Mouse (Mus musculus) heart, postnatal 25 days (tissue): ENCODE measurements around the gene Lemd2. TPM values are rescaled to one million over a fixed set of nuclear protein-coding genes. Genes with fewer than 3 reads are reported as not detected.

Experiments used
- DNase-seq: peaks from one replicate; pipeline ENCODE4 v3.0.0; 2022; ENCODE audit warnings: low spot score
- intact Hi-C: fragments of 180-260 bp; cut with DNase I; formaldehyde crosslinking; loops from one replicate; pipeline ENCODE4 v1.15.1; 2025
- total RNA-seq, 2 experiments: library from RNA; stranded (reverse); gene quantifications; 2 replicates each; pipeline ENCODE4 v1.2.3; 2021

The Lemd2 gene
- total RNA-seq, 2 experiments from 2014 or later = 28.8 to 29.4 TPM

DNA sequence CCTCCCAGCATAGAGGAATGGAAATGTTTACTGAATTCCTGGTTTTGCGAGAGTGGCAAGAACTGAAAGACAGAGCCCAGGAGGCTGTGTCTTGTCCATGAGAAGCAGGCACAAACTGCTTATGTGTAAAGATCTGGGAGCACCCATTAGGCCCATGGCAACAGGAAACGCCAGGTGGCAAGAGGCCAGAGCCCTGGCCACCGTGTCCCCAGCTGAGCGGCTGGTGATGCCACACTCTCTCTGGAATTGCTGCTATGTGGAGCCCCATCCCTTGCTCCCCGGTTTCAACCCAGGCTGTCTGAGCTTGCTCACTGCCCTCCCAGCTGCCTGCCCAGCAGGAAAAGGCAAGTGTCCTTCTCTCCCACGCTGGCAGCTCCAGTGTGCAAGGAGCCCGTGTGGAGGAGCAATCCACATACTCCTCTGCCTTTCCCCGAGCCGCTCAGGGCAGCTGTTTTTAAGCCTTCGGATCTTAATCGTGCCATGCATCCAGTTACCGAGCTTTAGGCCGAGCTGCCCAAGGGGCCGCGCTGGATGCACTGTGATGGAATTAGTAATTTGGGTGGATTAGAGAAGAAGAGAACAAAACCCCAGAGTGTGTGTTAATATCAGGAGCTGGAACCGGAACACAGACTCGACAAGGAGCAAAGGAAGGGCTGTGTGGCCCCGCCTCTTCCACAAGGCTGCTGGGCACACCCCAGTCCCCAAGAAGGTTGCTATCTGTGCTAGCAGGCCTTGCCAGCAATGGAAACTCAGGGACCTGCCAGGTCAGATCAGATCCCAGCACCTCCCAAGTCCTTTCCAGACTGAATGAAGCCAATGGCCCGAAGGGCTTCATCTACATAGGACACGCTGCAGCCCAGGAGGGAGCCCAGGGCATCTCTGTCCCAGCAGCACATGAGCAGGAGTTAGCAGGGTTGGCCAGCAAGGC, 9.7 kb downstream of the Lemd2 start:
- intact Hi-C loops = loop anchor here (5.0 kb wide), 1 partner anchor 162 kb away; no protein-coding TSS in a partner anchor
- no peak for DNase-seq

DNA sequence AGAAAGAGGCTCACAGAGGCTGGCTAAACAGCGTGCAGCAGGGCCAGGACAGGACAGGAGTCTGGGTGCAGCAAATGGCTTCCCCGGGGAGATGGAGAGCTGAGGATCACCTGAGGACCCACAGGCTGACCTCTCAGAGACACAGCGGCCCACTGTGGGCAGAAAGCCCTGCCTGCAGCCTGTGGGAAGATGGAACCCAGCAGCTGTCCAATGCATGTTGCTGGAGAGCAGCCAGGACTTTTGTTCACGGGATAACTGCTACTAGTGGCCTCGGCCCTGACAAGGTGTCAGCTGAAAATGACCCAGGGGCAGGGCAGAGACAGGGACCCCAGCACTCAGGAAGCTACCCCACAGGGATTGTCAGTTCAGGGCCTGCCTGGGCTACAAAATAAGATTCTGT, 12.5 kb downstream of the Lemd2 start:
- DNase-seq = no peak
- intact Hi-C loops = loop anchor here (2.0 to 5.0 kb wide), 2 partner anchors 160 to 329 kb away; partner anchors contain the start of gene Grm4

DNA sequence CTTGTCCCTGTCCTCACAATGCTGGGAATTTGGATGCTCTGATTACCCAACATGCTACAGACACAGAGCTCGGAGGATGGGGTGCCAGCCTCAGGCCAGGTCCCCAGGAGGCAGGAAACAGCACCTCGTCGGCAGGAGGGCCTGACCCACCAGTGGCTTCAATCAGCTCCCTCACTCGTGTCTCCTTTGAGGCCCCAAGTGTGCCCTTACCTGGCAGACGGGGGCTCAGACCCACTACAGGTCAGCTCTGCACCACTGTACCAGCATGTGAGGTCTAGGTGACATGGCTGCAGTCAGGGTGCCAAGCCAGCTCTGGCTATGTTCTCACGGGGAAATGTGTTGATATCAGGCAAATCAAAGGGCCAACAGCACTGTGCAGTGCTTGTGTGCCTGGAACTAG, 13.1 kb downstream of the Lemd2 start:
- DNase-seq = no peak
- intact Hi-C loops = loop anchor here (2.0 to 5.0 kb wide), 2 partner anchors 159 to 330 kb away; partner anchors contain the start of gene Grm4

DNA sequence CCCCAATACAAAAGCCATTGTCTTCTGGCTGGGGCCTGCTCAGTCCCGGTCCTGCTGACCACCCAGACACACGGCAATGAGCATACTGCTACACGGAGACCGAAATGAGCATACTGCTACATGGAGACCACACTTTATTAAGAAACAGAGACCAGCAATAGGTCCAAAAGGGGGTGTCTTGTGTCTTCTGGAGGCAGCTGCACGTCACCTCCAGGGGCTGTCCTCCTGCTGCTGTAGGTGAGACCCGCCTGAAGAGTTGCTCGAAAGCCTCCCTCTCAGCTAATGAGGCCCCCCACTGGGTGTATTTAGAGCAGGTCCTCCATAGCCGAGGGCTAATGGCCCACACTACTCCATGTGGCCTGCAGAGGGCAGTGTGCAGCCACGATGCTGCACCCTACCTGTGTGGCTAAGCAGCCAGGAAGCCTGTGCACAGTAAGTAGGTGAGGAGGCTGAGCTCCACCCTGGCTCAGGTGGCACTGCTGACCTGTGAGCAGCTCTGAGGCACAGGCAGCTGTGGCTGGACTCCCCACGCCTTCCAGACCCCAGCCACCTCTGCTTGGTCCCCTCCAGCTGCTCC, 14.5 kb downstream of the Lemd2 start:
- intact Hi-C loops = loop anchor here (2.0 to 5.0 kb wide), 2 partner anchors 157 to 331 kb away; partner anchors contain the start of gene Grm4
- DNase-seq = no peak

DNA sequence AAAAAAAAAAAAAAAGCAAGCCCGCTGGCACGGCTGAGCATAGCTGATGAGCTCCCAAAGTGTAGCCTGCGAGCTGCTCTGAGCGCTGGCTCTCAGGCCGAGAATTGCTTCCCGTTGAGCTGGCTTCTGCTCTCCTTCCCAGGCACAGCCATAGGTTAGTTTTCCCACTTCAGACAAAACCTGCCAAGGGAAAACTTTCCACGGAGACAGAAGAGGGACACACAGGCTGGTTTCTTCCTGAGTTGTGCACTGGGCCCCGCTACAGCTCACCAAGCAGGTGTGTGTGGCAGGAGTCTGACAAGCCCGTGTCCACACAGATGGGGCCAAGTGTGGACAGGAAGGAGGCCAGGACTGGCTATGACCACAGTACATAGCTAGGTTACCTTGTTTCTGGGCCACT, 15.4 kb downstream of the Lemd2 start:
- intact Hi-C loops = no loop called here
- DNase-seq = no peak

DNA sequence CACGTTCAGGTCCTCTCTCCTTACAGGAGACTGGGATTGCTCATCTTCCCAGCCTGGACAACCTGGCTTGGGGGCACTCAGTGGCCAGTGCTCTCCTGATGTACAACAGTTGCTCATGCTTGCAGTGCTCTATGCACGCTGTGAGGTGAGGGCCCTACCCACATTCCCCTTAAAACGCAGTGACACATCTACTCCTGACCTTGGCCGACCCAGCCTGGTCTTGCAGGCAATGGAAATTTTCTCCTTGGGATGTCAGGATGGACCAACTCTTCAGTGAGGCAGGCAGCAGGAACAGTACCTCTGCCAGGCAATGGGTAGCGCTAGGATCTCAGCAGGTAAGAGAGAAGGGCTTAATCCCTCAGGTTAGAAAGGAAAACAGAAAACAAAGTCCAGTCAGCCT, 17.2 kb downstream of the Lemd2 start:
- no peak for DNase-seq
- intact Hi-C loops = no loop called here

DNA sequence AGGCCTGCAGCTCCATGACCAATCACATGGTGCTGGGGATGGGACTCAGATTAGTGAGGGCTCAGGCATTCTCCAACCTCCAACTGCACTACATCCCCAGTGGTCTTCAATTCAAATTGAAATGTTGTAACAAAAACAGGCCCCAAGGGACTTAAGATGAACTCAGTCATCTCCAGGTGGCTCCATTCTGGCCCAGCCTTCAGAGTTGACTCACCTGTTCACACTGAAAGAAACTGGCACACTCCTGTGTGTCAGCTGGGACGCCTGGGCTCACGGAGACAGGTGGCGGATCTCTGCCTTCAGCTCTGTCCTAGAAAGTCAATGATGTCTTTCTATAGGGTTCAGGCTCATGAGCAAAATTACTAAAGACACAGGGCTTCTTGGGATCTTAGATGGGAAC, 18.2 kb downstream of the Lemd2 start:
- no peak for DNase-seq
- intact Hi-C loops = no loop called here

DNA sequence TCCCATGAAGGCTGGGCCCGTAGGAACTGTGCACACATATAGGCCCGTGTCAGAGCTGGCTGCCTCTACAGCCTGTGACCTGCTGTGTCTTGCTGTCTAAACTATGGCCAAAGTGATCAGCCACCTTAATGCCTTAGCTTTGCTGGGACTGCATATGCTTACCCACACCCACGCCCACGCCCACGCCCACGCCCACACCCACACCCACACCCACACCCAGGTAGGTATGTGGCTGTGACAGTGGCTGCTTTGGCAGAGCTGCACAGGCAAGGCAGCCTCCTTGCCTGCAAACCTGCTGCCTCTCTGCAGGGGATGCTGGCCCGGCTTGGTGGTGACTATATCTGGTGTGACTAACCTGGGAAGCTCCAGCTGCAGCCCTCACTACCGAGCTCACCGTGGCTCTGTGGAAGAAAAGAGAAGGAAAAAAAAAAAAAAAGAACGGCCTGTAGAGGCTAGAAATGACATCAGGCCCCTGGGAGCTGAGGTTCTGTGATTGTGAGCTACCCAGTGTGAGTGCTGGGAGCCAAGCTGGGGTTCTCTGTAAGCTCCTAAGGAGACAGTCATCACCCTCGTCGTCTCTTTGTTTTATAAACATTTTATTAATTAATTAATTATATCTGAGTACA, 20.5 kb downstream of the Lemd2 start:
- no peak for DNase-seq
- intact Hi-C loops = no loop called here

DNA sequence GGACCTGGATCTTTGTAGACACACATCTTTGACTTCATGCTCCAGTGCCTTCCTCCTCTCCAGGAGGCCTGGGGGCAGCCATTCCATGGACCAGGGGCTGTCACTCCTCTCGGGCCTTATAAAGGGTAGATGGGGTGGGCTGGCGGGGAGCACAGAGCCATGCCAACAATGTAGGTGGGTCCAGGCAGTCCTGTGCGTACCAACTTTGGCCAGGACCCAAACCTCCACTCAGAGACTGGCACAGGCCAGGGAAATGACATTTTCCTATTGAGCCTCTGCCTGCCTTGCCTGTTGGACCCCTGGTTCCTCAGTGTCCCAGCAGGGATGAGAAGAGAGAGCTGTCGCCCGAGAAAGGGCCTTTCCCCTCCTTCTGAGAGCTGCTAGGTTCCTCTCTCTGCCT, 21.9 kb downstream of the Lemd2 start:
- no peak for DNase-seq
- intact Hi-C loops = no loop called here

DNA sequence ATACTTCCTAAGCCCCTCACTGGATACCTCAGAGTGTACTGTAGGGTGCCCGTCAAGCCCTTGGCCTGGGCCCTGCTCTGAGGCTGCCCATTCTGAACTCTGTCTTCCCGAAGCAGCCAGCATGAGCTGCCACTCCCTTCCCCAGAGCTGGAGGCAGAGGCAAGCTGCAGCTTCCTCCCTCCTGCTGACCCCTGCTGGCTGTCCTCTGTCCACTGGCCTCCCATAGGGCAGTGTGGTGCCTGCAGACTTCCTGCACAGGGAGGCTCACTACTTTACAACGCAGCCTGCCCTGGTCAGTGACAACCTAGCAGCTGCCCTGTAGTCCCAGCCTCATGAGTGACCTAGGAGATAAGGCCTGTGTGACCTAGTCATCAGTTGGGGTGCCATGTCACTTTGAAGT, 22.6 kb downstream of the Lemd2 start:
- peak; percentile 33 for DNase-seq
- intact Hi-C loops = loop anchor here (2.0 kb wide), 1 partner anchor 47 kb away; no protein-coding TSS in a partner anchor

DNA sequence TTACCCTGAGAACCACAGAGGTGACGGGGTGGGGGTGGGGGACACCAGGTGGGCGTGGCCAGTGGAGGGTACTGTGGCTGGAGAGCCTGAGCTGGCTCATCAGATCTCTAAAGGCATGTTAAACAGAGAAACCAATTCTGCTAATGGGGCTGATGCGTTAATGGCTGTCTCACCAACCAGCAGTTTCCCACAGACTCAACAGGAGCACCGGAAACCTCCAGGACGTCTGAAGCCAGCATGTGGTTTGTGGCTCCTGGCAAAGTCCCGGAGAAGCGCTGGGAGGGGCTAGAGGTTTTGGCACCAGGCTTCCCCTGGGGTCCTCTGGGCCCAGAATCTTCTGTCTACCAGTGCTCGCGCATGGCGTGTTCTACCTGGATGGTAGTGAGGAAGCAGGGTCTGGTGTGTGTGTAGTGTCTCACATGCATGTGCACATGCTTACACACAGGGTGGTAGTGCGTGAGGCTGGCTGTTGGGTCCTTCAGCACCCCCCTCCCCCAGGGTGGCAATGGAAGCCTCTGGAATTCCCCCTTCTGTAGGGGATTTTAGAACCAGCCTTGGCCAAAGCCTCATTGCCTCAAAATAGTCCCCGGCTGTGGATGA, 24.5 kb downstream of the Lemd2 start:
- no peak for DNase-seq
- intact Hi-C loops = loop anchor here (2.0 kb wide), 1 partner anchor 45 kb away; no protein-coding TSS in a partner anchor

DNA sequence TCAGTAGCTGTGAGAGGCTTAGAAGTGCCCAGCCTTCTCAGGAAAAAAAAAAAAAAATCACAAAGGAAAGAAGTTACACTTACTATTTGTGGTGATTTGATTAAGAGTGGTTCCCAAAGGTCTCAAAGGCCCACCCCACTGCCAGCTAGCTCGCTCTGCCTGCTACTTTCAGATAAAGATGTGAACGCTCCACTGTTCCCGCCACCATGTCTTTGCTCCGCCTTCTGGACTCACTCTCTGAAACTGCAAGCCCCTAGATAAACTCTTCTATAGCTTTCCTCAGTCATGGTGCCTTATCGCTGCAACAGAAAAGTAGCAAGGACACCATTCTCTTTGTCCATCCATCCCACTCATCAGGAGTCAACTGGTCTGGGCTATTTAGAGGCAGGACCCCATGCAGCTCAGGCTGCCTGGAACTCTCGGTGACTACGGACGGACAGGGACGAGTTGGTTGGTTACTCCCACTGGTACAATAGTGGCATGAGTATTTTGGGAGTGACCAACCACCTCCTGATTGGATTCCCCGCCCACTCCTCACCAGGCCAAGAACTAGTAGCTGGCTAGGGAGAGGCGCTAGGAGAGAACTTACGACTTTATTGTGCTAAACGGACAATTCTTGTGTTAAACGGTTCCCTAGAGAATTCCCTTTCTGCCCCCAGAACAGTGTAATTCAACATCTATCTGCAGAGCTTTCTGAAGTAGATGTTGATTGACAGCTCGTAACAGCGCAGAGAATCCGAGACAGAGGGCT, 25.7 kb downstream of the Lemd2 start:
- intact Hi-C loops = no loop called here
- DNase-seq = no peak

DNA sequence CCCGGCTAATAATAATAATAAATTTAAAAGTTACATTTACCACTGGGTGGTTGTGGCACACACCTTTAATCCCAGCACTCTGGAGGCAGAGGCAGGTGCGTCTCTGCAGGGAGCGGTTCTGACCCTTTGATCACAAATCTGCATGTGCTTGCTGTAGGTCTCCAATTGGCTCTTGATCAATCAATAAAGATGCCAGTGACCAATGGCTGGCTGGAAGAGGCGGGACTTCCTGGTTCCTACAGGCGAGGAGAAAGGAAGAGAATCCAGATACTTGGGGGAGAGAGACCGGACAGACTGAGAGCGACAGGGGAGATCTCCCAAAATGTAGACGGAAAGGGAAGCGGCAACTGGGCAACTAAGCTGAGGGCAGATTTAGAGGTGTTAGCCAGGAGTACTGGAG, 26.2 kb downstream of the Lemd2 start:
- no peak for DNase-seq
- intact Hi-C loops = no loop called here

DNA sequence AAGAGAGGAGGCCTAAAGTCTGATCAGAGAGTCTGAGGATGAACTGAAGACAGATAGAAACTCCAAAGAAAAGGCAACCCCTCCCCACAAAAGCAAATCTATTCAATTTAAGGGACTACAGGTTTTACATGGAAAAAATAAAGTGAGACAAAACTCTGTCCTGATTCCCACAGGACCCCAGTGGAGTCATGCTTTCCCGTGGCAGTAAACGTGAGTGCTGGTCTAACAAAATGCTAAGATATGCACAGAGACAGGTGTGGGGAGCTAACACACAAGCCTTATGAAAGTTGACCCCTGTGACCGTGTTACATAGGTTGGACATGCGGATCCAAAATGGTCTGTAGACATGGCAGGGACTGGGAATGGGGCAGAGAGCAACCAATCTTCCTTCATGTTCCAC, 27.5 kb downstream of the Lemd2 start:
- intact Hi-C loops = no loop called here
- no peak for DNase-seq

DNA sequence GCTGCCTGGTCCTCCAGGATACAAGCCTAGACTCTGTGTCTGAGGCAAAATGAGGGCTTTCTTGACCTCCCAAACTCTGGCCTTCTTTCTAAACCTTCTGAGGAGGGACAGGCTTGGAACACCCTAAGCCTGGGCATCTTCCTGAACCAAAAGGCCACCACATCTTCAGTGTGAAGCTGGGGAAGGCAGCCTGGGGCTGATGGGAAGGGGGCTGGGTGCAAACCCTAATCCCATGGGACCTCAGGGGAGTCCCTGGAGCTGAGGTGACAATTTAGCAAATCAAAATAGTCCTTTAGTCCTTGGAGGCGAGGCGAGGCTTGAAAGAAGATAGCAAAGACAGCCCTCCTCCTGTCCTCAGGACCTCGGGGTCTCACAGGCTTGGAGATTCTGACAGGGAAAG, 28.0 kb downstream of the Lemd2 start:
- DNase-seq = no peak
- intact Hi-C loops = no loop called here

DNA sequence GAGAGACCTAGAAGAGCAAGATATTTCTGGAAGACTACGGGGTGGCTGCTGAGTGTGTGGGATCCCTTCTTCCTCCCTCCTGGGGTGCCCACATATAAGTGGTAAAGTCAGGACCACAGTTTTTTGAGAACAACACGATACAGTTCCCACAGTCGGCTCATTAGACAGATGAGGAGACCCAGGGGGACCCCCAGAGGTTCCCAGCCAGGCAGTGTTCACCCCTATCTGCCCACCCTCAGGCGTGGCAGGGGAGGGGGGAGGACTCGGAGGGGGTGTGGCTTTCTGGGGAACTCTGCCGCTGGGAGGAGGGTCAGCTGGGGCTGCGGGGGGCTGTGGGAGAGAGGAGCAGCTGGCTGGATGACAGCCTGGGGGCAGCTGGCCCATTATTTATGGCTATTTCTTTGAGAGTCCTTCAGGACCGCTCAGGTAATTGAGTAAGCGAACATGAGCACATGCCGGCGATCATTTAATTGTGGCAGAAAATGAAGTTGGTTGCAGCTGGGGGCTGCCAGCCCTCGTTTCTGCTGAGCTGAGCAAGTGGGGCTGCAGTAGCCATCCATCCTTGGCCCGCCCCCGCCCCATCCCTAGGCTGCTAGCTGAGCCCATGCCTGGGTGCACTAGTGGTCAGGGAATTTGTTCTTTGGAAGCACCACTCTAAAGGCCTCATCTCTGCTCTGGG, 28.9 kb downstream of the Lemd2 start:
- no peak for DNase-seq
- intact Hi-C loops = no loop called here

DNA sequence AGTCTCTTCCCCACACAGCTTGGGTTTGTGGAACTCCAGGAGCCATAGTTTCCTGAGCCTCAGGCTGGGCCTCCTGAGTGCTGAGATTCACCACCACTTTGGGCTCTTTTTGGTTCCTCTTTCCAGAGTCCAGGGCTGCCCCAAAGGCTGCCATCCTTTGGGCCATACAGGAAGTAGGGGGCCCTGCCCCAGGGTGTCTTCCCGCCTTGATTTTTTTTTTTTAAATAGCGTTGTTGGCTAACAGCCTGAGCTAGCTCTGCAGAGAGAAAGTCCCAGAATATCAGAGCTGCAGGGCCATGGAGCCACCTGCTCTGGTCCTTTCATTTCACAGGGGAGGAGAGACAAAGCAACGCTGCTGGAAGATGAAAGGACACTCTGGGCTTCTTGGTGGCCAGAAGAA, 30.6 kb downstream of the Lemd2 start:
- DNase-seq = no peak
- intact Hi-C loops = no loop called here

DNA sequence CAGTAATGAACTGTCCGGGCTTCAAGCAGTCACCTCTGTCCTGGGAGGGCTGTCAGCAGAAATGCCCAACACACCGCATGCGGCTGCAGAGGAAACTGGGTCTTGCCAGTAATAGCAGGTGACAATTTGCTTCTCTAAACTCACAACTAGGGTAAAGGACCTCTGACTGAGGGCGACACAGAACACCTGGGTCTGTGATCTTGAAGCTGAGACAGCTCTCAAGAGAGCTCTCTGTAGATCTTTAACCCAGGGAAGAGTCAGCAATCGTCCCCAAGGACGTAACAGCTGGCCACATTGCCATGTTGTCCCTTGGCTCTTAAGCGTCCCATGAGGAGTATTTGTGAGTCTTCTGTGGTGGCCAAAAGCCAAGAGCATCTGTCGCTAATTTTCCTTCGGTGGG, 31.8 kb downstream of the Lemd2 start:
- intact Hi-C loops = no loop called here
- DNase-seq = no peak

DNA sequence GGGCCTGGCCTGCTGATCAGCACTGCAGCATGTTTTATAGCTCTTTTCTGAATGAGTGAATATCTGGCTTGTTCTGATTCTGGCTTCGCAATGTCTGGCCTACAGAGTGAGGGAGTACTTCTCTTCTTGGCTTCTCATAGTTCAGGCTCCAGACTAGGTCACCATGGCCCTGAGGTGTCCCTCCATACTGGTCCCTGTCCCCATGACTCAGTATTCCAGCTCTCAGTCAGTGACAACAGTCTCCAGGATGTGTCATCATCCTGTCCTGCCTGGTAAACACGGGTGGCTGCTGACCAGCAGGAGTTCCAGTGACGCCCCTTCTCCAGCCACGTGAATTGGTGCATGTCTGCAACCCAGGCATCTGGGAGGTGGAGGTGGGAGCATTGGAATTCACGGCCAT, 33.1 kb downstream of the Lemd2 start:
- intact Hi-C loops = no loop called here
- no peak for DNase-seq
